Mouse (Mus musculus) testis, adult 2 months (tissue): ENCODE results near the gene Hfm1.

Source experiments
- CTCF ChIP-seq: fragments of 200-500 bp; IDR thresholded peaks from 2 replicates; pipeline ENCODE4 v1.5.1; 2012; ENCODE audit warnings: low read depth, mild to moderate bottlenecking, inconsistent platforms, low read length, moderate library complexity; ENCODE audit not compliant: control insufficient read depth, insufficient read depth, insufficient replicate concordance
- POLR2A ChIP-seq: fragments of 200-500 bp; IDR thresholded peaks from 2 replicates; pipeline ENCODE4 v1.6.1; 2012; ENCODE audit warnings: low read depth, mild to moderate bottlenecking, inconsistent platforms, low read length, moderate library complexity; ENCODE audit not compliant: control insufficient read depth

- no peak for TF ChIP-seq POLR2A
- TF ChIP-seq CTCF, result no peak
Measured at GRCm38 (mm10) chr5:106956467-106956866, 30.3 kb upstream of the Hfm1 start.
